Mouse (Mus musculus) natural killer cell, adult 2 months (primary cell): ENCODE results near the gene Hhat.

Experiments
- DNase-seq, 2 experiments: peaks; one replicate each; pipeline ENCODE4 v3.0.0; 2022; ENCODE audit warnings: low spot score in 2 of 2

The Hhat gene

DNA sequence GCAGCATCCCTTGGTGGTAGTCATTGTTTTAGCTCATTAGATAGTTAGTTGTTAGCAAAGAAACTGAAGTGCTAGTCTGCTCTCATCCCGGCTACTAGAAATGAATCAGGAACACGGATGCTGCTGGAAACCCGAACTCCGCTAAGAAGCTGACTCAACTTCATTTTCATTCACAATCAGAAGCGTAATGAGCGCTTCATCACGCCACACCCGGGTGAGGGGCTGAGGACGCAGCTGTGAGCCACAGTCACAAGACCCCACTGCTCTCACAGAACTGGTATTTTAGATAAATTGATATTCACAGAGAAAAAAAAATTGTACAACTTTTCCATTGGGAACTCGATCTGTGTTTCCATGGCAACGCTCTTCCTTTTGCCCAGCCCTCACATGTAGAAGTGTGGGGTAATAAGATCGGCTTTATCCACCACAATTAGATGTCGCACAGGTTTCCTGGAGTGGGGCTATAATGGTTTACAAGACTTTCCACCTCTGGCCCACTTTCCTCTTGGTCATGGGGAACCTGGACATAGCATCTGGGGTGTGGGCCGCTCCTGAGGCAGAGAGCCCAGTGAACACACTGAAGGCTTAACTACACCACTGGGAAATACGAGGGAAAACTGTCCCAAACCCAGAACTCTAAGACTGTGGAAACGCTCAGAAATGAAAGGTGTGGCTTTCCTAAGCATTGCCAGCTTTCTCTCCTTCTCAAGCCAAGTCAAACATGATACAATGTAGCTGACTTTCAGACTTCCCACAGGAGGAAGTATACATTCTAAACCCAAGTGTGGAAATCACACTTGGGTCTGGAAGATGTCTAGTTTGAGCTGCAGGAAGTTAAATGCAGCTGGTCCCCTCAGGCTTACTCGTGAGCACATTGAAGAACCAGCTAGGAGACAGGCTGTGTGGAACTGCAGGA is 14.3 kb upstream of the Hhat start:
- no peak for DNase-seq

DNA sequence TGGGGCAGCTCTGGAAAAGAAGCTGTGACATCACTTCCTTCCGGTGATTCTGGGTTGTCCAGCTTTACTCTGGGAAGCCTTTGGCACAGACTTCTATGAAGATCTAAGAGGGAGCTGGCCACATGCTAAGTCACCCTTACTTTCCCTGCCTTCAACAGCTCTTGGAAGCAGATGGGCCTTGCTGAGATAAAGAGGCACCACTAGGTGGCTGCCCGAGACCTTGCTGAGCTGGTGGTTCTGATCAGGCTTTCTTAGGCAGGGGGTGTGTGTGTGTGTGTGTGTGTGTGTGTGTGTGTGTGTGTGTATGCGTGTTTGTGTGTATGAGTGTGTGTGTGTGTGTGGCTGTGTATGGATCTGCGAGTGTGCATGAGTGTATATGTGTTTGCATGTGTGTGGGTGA is 13.4 kb upstream of the Hhat start:
- no peak for DNase-seq

DNA sequence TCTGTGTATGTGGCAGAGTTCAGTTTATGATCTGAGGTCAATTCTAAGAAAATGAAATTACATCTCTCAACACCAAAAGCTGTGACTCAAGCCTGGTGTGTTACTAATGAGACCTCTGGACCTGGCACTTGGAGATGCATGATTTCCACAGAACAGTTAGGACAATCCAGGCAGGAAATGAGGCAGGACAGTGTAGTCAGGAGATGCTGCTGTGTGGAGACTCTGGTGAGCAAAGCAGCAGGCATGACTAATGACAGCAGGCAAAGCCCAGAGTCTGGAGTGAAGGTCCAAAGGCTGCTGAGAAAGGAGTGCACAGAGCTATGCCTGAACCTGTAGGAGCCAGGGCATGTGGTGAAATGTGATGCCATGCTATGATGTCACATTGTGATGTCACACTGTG is 10.2 kb upstream of the Hhat start:
- DNase-seq: no peak

DNA sequence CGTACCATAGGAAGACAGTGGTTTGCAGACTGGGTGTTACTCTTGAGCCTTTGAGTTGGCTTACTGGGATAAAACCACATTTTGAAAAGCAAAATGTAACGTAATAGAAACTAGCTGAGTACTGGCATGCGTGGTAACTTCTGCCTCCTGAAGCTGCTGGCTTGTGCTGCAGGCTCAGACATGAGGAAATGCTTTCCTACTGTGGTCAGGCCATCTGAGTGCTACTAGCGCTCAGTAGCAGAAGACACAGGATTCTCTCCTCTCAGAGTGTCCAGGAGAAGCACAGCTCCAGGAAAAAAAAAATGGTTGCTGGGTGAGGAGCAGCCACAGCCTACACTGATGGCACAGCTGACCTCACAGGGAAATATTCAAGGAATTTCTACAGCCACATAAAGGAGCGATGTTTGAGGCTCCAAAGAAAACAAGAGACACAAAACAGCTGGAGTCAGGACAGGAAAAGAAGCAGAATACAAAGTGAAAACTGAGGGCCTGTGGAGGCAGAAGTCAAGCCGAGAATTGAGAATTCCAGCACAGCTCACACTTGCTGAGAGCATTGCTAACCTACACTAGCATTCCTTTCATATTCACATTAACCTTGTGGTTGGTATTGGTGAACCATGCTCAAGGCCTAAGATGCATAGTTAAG is 8.0 kb upstream of the Hhat start:
- no peak for DNase-seq

DNA sequence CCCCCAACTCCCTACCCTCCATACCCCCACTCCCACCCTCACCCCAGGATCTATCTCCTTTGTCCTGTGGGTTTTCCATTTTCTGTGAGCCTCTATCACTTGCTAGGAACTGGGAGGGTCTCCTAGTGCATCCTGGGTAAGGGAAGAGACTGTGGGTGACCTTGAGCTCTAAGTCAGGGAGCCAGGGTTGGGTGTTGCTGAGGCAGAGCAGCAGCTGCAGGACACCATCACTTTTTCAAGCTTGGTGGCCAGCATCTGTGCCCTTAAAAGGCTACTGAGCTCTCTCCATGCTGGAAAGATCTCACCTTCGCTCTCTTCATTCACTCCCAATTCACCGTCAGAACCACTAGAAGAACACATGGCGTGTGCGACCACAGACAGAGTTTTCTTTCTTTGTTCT is 7.2 kb upstream of the Hhat start:
- DNase-seq: no peak

DNA sequence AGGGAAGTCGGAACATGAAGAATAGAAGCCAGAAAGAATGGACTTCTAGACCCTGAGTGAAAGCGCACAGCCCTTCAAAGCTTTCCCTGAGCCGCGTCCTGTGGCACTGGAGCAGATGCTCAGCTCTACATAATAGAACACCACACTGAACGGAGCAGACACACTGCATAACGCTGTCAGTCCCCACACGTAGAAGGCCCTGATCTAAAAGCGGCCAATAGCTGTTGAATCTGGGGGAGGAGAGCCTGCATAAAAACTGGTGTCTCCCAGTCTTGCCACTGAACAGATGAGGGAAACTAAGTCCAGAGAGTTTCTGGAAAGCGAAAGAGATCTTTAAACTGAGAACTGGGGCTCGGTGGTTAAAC is 911 bp downstream of the Hhat start:
- no peak for DNase-seq

DNA sequence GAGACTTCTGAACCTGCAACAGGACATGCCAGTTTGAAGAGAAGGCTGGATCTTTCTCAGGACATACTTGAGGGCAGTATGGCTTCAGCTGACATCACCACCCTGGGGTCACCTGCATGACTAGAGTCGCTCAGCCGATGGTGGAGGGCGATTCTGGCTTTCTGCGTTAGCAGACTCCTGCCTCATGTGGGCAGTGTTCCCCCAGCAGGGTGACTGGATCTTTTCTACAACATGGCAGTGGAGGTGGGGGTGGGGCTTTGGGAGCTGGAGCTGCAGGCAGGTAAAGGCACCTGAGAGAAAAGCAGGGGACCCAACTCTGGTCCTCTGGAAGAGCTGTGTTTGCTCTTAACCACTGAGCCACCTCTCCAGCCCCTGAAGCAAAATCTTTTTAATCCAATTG is 5.5 kb downstream of the Hhat start:
- DNase-seq: no peak

DNA sequence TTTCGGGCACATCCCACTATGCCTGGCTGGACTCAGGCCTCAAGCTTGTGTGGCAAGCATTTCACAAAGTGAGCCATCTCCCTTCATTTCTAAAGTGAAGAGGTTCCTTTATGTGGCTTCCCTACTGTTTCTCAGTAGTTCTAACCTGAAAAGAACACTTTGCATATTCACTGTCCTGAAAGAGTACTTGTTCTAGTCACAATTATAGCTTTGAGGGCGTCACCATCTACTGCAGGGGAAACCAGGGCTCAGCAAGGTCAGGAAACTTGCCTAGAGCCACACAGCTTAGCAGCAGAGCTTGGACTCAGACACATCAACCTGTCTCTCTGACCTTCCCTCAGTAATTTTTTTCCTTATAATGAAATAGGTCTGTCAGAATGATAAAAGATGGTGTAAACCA is 6.5 kb downstream of the Hhat start:
- DNase-seq: no peak

DNA sequence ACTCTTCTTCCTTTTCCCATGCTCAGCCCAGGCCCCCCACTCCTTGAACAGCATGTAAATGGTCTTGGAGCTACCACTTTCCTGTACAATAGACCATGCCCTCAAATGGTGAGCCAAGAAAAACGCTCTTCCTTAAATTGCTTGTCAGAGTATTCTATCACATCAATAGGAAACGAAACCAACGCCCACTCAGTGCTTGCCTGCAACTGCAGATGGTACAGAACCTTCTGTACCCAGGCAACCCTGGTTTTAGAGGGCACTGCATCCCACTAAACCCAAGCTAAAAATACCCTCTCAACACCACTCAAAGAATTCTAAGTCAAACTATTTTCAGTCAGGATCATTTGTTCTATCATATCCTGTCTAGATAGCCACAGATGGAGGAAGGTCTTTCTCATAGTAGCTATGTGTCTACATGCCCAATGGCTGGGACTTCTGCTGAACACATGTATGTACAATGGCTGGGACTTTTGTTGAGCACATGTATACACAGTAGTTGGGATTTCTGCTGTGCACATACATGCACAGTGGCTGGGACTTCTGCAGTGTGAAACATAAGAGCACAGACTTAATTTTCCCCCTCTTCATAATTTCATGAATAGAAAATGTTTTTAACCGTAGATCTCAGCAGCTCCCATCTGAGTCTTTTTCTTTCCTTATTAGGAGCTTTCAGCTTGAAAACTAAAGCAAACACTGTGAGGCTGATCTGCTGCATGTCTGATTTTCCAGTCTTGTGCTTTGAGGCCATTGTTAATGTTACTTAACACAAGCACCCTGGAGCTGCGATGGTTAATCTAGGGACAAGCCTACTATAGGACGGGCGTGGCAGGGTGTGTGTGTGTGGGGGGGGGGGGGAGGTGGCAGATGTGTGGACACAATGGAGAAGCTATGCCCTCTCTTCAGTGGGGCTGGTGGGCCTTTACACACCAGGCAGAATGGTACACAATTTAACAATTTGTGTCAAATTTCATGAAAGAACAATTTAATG is 7.8 kb downstream of the Hhat start:
- DNase-seq: peak in 1 of 2 experiments; percentile 54

DNA sequence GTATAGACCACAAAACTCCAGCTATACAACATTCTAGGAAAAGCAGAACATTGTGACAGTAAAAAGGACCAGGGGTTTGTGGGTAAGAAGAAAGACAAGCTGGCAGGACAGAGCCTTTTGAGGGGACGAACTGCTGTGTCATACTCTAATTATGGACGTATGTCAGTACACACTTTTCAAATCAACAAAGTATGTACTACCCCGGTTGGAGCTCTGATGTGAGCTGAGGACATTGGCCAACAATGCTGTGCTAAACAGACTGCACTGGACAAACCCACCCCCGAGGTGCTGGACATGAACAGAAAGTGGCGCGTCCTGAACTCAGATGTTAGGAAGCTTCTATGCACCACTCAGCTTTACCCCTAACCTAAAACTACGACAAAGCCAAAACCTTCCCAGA is 14.3 kb downstream of the Hhat start:
- DNase-seq: no peak

DNA sequence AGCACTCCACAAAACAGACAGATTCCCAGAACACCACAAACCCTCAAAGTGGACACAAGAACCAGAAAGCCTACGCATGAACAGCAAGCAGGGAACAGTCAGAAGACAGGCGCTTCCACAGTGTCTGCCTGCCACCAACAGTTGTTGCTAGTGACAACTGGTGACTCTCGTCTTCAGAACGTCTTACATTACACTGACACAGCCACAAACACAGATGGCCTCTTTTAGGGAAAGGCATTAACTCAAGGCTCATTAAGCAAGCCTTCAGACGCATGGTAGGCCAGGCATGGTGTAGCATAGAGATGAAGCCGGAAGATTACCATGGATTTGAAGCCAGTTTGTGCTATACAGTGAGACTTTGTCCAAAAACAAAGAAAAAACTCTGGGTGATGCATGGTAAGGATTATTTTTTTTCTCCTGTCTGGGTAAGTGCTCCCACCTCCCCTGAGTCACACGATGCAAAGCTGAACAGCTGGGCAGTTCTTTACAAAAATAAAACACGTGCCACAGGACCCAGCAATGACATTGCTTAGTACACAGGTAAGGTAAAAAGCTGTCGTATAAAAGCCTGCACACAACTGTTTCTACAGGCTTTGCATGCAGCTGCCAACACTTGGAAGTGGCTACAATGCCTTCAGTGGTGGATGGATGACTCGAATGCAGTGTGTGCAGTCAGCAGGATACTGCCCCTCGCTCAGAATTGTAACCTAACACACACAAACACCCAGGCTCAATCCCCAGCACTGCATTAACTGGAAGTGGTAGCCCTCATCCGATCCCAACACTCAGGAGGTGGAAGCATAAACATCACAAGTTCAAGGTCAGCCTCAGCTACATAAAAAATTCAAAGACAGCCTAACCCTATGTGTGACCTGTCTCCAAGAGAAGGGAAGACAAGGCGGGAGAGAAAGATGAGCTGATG is 15.1 kb downstream of the Hhat start:
- DNase-seq: no peak

DNA sequence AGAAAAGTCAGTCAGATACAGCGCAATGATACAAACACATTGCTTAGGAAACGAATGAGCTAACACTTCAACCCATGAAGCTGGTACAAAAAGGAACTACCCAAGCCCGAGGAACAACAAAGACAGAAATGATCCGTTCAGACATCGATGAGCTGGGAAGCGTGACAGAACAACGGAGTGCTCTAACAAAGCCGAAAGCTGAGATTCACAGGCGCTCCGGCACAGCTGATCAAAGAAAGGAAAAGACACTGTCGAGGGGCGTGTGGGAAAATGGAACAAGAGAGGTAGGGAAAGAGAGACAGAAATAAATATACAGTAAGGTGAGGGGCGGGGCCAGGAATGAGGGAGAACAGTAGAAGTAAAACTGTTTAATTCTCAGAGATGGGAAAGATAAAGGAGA is 15.8 kb downstream of the Hhat start:
- DNase-seq: no peak

DNA sequence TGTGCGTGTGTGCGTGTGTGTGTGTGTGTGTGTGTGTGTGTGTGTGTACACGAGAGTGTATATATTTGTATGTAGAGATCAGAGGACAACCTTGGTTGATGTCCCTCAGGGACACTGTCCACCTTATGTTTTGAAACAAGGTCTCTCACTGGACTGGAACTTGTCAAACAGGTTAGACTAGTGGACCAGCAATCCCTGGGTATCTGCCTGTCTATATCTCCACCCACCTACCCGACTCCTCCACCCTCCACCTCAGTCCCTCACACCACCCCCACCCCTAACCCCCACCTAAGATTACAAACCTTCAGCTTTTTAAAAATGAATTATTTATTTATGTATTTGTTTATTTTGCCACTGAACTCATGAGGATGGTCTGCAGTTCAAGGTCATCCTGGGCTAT is 16.8 kb downstream of the Hhat start:
- no peak for DNase-seq

DNA sequence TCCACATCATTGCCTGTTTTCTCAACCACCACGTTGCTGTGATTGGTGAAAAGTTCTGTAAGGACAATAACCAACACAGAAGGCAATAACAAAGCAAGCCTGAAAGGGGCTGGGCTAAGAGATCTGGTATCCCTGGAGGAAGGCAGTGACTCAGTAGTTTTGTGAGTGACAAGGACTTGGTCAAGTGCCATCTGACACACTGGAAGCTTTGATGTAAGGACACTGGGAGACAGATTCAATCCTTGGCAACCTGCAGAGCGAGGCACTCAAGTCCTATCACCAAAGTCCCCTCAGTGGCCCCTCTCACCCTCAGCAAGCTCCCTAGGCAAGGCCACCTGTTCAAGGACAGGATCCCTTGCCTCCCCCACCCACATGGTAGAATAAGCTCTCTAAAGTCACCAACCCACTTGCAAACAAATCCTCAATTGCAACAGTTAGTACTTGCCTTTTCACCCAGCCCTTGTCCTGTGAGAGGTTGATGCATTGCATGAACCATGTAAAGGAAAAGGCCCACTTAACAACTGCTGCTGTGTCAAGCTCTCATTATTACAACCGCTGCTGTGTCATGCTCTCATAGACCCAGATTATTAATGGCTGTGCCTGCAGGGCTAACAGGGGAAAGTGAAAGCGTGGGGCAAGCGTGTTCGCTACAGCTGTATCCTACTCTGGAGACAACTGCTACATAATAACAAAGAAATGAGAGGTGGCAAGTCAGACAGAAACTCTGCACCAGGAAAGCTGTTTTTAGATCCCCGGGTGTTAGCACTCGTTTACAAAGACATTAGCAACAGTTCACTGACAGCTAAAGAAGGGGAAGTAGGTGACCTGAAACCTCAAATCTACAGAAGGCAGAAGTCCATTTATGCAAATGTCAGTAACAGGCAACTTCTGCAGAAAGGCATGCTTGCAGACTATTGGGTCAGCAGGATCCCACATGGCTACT is 18.1 kb downstream of the Hhat start:
- DNase-seq: peak in 1 of 2 experiments; percentile 66

DNA sequence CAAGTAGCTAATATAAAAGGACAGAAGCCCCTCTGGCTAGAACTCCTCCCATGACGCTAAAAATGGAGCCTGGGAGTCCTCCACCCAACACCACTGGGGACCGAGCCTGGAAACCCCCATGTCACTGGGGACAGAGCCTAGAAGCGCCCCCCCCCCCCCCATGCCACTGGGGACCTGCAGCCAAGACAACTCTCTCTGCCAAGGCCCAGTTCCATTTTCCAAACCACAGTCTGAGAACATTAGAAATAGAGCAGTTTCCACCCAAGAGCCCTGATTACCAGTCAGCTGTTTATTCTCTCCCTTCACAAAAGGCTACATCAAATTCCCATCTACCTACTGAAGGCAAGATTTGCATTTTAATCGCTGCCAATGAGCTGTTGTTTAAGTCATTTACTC is 21.0 kb downstream of the Hhat start:
- DNase-seq: no peak

DNA sequence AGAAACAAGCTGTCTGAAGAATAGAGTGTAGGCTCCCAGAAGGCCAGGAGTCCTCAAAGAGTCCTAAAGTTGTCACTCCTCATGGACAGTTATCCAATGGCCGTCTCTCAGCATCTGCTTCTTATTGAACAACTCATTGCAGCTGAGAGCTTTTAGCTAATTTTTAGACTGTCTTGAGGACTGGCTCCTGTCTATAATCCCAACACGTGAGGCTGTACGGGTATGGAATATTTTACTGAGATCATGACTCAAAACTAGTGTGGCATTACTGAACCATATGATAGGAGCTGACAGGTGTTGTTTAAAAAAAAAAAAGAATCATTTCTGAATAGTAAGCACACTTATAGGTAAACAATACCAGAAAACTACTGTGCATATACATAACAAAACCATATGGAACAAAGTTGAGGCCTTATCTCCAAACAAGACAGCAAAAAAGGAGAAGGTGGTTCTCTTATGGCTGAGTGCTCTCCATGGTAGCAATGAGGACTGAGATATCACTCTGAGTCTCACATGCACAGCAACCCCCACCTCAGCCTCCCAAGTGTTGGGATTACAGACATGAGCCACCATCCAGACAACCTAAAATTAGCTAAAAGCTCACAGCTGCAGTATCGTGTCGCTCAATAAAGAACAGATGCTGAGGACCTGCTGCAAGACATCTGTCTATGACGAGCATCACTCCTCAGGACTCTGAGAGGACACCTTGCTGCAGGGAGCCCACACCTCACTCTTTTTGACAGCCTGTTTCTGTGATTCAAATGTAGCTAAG is 21.6 kb downstream of the Hhat start:
- DNase-seq: no peak

DNA sequence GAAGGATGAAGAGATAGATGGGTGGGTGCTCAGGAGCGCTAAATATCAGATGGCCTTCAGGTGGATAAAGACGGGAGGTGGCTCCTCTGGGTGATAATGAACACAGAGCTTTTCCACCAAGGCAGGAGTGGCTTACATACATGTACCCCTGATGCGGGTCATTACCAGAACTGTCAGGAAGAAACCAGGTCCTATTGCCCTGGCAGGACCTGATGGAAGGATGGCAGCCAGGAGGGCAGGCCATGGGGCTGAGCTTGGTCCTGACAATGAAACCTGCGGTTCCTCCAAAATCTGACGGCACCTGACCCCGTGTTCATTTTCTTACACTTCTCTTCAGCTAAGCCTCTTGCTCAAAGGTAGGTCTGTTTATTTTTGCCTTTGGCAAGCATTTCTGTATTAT is 24.8 kb downstream of the Hhat start:
- DNase-seq: no peak

DNA sequence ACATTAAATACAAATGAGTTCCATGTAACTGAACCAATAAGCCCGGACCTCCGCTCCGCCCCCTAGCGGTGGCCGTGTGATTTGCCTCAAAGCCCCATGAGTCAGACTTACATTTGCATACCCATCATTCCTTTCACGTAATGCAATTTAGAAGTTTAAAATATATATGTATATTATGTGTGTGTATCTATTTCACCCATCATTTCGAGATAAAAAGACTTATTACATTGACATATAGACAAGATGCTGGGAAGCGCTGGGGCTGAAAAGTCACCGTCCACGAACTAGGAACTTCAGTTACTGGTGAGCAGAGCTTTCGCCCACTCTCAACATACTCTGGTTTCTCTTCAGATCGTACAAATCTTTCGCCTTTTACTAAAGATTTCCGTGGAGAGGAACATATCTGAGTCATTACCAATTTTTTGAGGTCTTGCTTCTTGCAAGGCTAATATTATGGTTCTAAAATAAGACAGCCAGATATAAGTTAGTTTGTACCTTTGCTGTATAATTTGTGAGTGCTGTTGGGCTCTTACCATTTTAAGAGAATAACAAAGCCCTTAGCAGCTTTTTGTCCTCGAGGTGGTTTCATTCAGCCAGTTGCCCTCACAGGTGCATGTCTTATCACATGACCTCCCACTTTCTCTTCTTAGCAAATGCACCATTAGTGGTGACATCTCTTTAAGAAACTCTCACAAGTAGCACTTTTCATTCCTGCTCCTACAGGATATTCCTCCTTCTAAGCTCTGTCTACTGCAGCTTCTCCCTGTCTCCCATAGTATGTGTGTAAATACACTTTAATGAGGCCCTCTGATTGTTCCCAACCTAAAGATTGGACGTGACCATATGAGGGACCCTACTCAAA is 25.6 kb downstream of the Hhat start:
- peak; percentile 69 to 84 for DNase-seq
